Mouse (Mus musculus) MEL (cell line): ENCODE measurements at regions not wholly inside any gene's neighbourhood (a gene's known extent, or its start where the extent isn't known, plus 50 kb on each side); places are given as distances from the start of the nearest gene placed in this dataset.

Experiments
- DNase-seq: peaks from one replicate; pipeline ENCODE4 v3.0.0; 2011; ENCODE audit warnings: low read depth, low spot score
- H3K27ac ChIP-seq: 2 replicates; pipeline ENCODE4 v1.5.1; 2012; ENCODE audit warnings: low read depth, mild to moderate bottlenecking, control low read depth, low read length, moderate library complexity; ENCODE audit not compliant: control insufficient read depth
- H3K27me3 ChIP-seq, 2 experiments: fragments of 150-350 bp in 1 of 2; sonication (generic) in 1 of 2; 2 replicates each; pipeline ENCODE4 v1.6.1; 2012; ENCODE audit warnings: low read length in 2 of 2, mild to moderate bottlenecking in 2 of 2, improper control_type of control experiment in 1 of 2, moderate library complexity in 1 of 2; ENCODE audit not compliant: insufficient read depth in 2 of 2, control insufficient read depth in 1 of 2
- H3K36me3 ChIP-seq, 2 experiments: 2 replicates each; pipeline ENCODE4 v1.6.1; 2012 to 2014; ENCODE audit warnings: low read length in 2 of 2, improper control_type of control experiment in 1 of 2, inconsistent platforms in 1 of 2, mild to moderate bottlenecking in 1 of 2; ENCODE audit not compliant: insufficient read depth in 2 of 2, control insufficient read depth in 1 of 2
- H3K4me1 ChIP-seq, 2 experiments: fragments of 150-350 bp in 1 of 2; sonication (generic) in 1 of 2; 2 replicates each; pipeline ENCODE4 v1.6.1; 2012; ENCODE audit warnings: low read length in 2 of 2, improper control_type of control experiment in 1 of 2, mild to moderate bottlenecking in 1 of 2; ENCODE audit not compliant: insufficient read depth in 2 of 2, control insufficient read depth in 1 of 2
- H3K4me3 ChIP-seq, 2 experiments: fragments of 150-350 bp in 1 of 2; sonication (generic) in 1 of 2; 2 replicates each; pipeline ENCODE4 v1.5.1; 2012; ENCODE audit warnings: low read depth in 2 of 2, low read length in 2 of 2, mild to moderate bottlenecking in 2 of 2, moderate library complexity in 2 of 2, control low read depth in 1 of 2, improper control_type of control experiment in 1 of 2; ENCODE audit not compliant: control insufficient read depth in 1 of 2, insufficient read depth in 1 of 2
- H3K79me2 ChIP-seq: 2 replicates; pipeline ENCODE4 v1.6.1; 2012; ENCODE audit warnings: mild to moderate bottlenecking, low read length, moderate library complexity; ENCODE audit not compliant: control insufficient read depth, poor library complexity, insufficient read depth
- H3K9ac ChIP-seq: 2 replicates; pipeline ENCODE4 v1.6.1; 2012; ENCODE audit warnings: low read depth, mild to moderate bottlenecking, control low read depth, low read length, moderate library complexity; ENCODE audit not compliant: control insufficient read depth, poor library complexity, severe bottlenecking
- H3K9me3 ChIP-seq: fragments of 150-350 bp; sonication (generic); replicated peaks from 2 replicates; pipeline ENCODE4 v1.6.1; 2012; ENCODE audit warnings: mild to moderate bottlenecking, low read length, improper control_type of control experiment, moderate library complexity; ENCODE audit not compliant: insufficient read depth
- CHD2 ChIP-seq: IDR thresholded peaks from 2 replicates; pipeline ENCODE4 v1.6.1; 2011; ENCODE audit warnings: low read length, improper control_type of control experiment
- CTCF ChIP-seq, 3 experiments: IDR thresholded peaks in 2 of 3; conservative IDR thresholded peaks in 1 of 3; 2 replicates each; pipeline ENCODE4 v1.5.1; 2011 to 2012; ENCODE audit warnings: low read length in 3 of 3, low read depth in 2 of 3, mild to moderate bottlenecking in 2 of 3, improper control_type of control experiment in 1 of 3, inconsistent platforms in 1 of 3, mixed read lengths in 1 of 3, moderate library complexity in 1 of 3; ENCODE audit not compliant: control insufficient read depth in 1 of 3, insufficient read depth in 1 of 3, poor library complexity in 1 of 3, severe bottlenecking in 1 of 3
- E2F4 ChIP-seq: IDR thresholded peaks from 2 replicates; pipeline ENCODE4 v1.6.1; 2011; ENCODE audit warnings: low read depth, low read length, improper control_type of control experiment, borderline replicate concordance
- ELF1 ChIP-seq: IDR thresholded peaks from 2 replicates; pipeline ENCODE4 v1.6.1; 2014; ENCODE audit warnings: low read depth, mild to moderate bottlenecking, inconsistent platforms, low read length, improper control_type of control experiment, moderate library complexity
- EP300 ChIP-seq, 2 experiments: IDR thresholded peaks; 2 replicates each; pipeline ENCODE4 v1.6.1; 2011; ENCODE audit warnings: improper control_type of control experiment in 2 of 2, low read length in 2 of 2, low read depth in 1 of 2, mild to moderate bottlenecking in 1 of 2
- JUND ChIP-seq: IDR thresholded peaks from 2 replicates; pipeline ENCODE4 v1.6.1; 2011; ENCODE audit warnings: low read depth, mild to moderate bottlenecking, improper control_type of control experiment, low read length
- KAT2A ChIP-seq: conservative IDR thresholded peaks from 2 replicates; pipeline ENCODE4 v1.6.1; 2012; ENCODE audit warnings: low read depth, low read length, improper control_type of control experiment, inconsistent platforms
- MAFK ChIP-seq: IDR thresholded peaks from 2 replicates; pipeline ENCODE4 v1.6.1; 2011; ENCODE audit warnings: low read depth, mild to moderate bottlenecking, low read length, improper control_type of control experiment, borderline replicate concordance
- MAX ChIP-seq: IDR thresholded peaks from 2 replicates; pipeline ENCODE4 v1.6.1; 2011; ENCODE audit warnings: low read length, improper control_type of control experiment
- MAZ ChIP-seq: IDR thresholded peaks from 2 replicates; pipeline ENCODE4 v1.6.1; 2012; ENCODE audit warnings: low read depth, mild to moderate bottlenecking, inconsistent platforms, low read length, improper control_type of control experiment
- MEF2A ChIP-seq: IDR thresholded peaks from 2 replicates; pipeline ENCODE4 v1.6.1; 2014; ENCODE audit warnings: low read depth, mild to moderate bottlenecking, inconsistent platforms, low read length, improper control_type of control experiment; ENCODE audit not compliant: poor library complexity, insufficient replicate concordance, severe bottlenecking; ENCODE audit errors: extremely low read depth
- MXI1 ChIP-seq: IDR thresholded peaks from 2 replicates; pipeline ENCODE4 v1.6.1; 2011; ENCODE audit warnings: mild to moderate bottlenecking, low read depth, low read length, improper control_type of control experiment
- MYC ChIP-seq: IDR thresholded peaks from 2 replicates; pipeline ENCODE4 v1.6.1; 2011; ENCODE audit warnings: low read depth, mild to moderate bottlenecking, low read length, improper control_type of control experiment, moderate library complexity
- NELFE ChIP-seq: IDR thresholded peaks from 2 replicates; pipeline ENCODE4 v1.6.1; 2011; ENCODE audit warnings: low read depth, low read length, improper control_type of control experiment
- POLR2AphosphoS5 ChIP-seq: IDR thresholded peaks from 2 replicates; pipeline ENCODE4 v1.6.1; 2012; ENCODE audit warnings: low read depth, borderline replicate concordance, mild to moderate bottlenecking, inconsistent platforms, low read length, moderate library complexity, mixed read lengths
- RAD21 ChIP-seq: IDR thresholded peaks from 2 replicates; pipeline ENCODE4 v1.6.1; 2011; ENCODE audit warnings: mild to moderate bottlenecking, low read depth, low read length, improper control_type of control experiment
- RCOR1 ChIP-seq: IDR thresholded peaks from 2 replicates; pipeline ENCODE4 v1.6.1; 2012; ENCODE audit warnings: low read depth, mild to moderate bottlenecking, inconsistent platforms, low read length, improper control_type of control experiment
- SMC3 ChIP-seq: IDR thresholded peaks from 2 replicates; pipeline ENCODE4 v1.6.1; 2011; ENCODE audit warnings: low read depth, low read length, improper control_type of control experiment
- TCF12 ChIP-seq: IDR thresholded peaks from 2 replicates; pipeline ENCODE4 v1.6.1; 2014; ENCODE audit warnings: low read depth, mild to moderate bottlenecking, inconsistent platforms, low read length, improper control_type of control experiment, moderate library complexity
- UBTF ChIP-seq: IDR thresholded peaks from 2 replicates; pipeline ENCODE4 v1.6.1; 2012; ENCODE audit warnings: low read depth, mild to moderate bottlenecking, inconsistent platforms, low read length, improper control_type of control experiment, moderate library complexity, borderline replicate concordance; ENCODE audit not compliant: insufficient read depth
- USF1 ChIP-seq: IDR thresholded peaks from 2 replicates; pipeline ENCODE4 v1.6.1; 2014; ENCODE audit warnings: low read depth, mild to moderate bottlenecking, inconsistent platforms, low read length, improper control_type of control experiment, moderate library complexity
- ZMIZ1 ChIP-seq: IDR thresholded peaks from 2 replicates; pipeline ENCODE4 v1.6.1; 2012; ENCODE audit warnings: low read depth, mild to moderate bottlenecking, inconsistent platforms, low read length, improper control_type of control experiment, moderate library complexity
- ZNF384 ChIP-seq: IDR thresholded peaks from 2 replicates; pipeline ENCODE4 v1.6.1; 2012; ENCODE audit warnings: low read depth, mild to moderate bottlenecking, inconsistent platforms, low read length, improper control_type of control experiment

GRCm38 (mm10) chr5:54238646-54239167 is 240.4 kb downstream of the Stim2 start:
- Histone ChIP-seq H3K9ac (no peak overlapping the region), H3K9me3 (no peaks in the 10 kb centered on the region), H3K4me1 (no peaks in the 10 kb centered on the region), H3K79me2 (no peaks in the 10 kb centered on the region), H3K4me3 (no peak overlapping the region), H3K36me3 (no peaks in the 10 kb centered on the region), H3K27ac (no peak overlapping the region), H3K27me3 (no peaks in the 10 kb centered on the region)
- no peak for TF ChIP-seq TCF12
- TF ChIP-seq ZNF384: no peak
- TF ChIP-seq MAFK: no peak
- TF ChIP-seq MAZ: no peak
- no peak for TF ChIP-seq EP300 (IDR thresholded peaks at IDR 0.05; ENCODE audit: low read depth in 1 of 2, low read length in 2 of 2)
- no peak for TF ChIP-seq KAT2A
- no peak for TF ChIP-seq UBTF
- TF ChIP-seq RCOR1: no peak
- no peak for DNase-seq

- Histone ChIP-seq H3K79me2 (no peaks in the 10 kb centered on the region), H3K27ac (no peak overlapping the region), H3K9me3 (no peaks in the 10 kb centered on the region), H3K36me3 (no peaks in the 10 kb centered on the region), H3K4me1 (no peaks in the 10 kb centered on the region), H3K4me3 (no peak overlapping the region), H3K27me3 (no peaks in the 10 kb centered on the region), H3K9ac (no peak overlapping the region)
- TF ChIP-seq CHD2 (no peak), RAD21 (no peak), MEF2A (no peak), CTCF (IDR thresholded peaks at IDR 0.05 in 2 of 3, conservative IDR thresholded peaks at IDR 0.05 in 1 of 3; ENCODE audit: control insufficient read depth in 1 of 3, insufficient read depth in 1 of 3, low read depth in 2 of 3, low read length in 3 of 3, poor library complexity in 1 of 3, severe bottlenecking in 1 of 3) (no peak), MYC (no peak), MAX (no peak), SMC3 (no peak), ZNF384 (no peak), NELFE (no peak), KAT2A (no peak), JUND (no peak), USF1 (no peak), ZMIZ1 (no peak), E2F4 (no peak), MXI1 (no peak), POLR2AphosphoS5 (no peak), ELF1 (no peak), EP300 (IDR thresholded peaks at IDR 0.05; ENCODE audit: low read depth in 1 of 2, low read length in 2 of 2) (no peak)
- no peak for DNase-seq
Measured at GRCm38 (mm10) chr5:54239586-54239985, 241.3 kb downstream of the Stim2 start.
